In genomic region chr10:76442178-76443088, GRCm38 (mm10) we compare ENCODE assay signal across 8 mouse cellular contexts. TPM values are rescaled to one million over a fixed set of nuclear protein-coding genes. Genes with fewer than 3 reads are reported as not detected.
A peak's percentile ranks its signal among the peaks of the same experiment; 100 is the strongest.
DNase-seq lines count a peak whose midpoint lies in the region; ATAC-seq lines count a peak whose summit lies in the region.

Pcnt (minus strand) TSS chr10:76442786.

- H3K9me3 ChIP-seq in forebrain, embryonic 14.5 days (replicated peaks; ENCODE audit: control insufficient read depth, low read length): no peaks in the 10 kb centered on the region
- no peaks in the 10 kb centered on the region for H3K9me3 ChIP-seq in neural tube, embryonic 15.5 days (replicated peaks)

- peak within 1 kb of the TSS; percentile 86 for H3K4me3 ChIP-seq in forebrain, embryonic 14.5 days (ENCODE audit: low read depth, low read length)
- peak within 1 kb of the TSS; percentile 99 for H3K4me3 ChIP-seq in neural tube, embryonic 15.5 days (replicated peaks)

- intact Hi-C loops in heart, postnatal 14 days (cut with DNase I): no loop called here

- H3K27ac ChIP-seq in forebrain, embryonic 14.5 days (ENCODE audit: low read depth, low read length): peak within 1 kb of the TSS; percentile 92
- peak within 1 kb of the TSS; percentile 94 for H3K27ac ChIP-seq in neural tube, embryonic 15.5 days (replicated peaks)

- no peaks in the 10 kb centered on the region for H3K27me3 ChIP-seq in forebrain, embryonic 14.5 days (replicated peaks; ENCODE audit: control insufficient read depth, insufficient read depth, low read length)
- H3K27me3 ChIP-seq in neural tube, embryonic 15.5 days (replicated peaks): no peaks in the 10 kb centered on the region

- peak; percentile 99 for DNase-seq in ES-CJ7 (ENCODE audit: low read depth, low spot score)
- peak; percentile 97 for DNase-seq in cerebellum, adult 11 months
- DNase-seq in forebrain, embryonic 14.5 days (ENCODE audit: low spot score): peak; percentile 99
- peak; percentile 98 for DNase-seq in heart, postnatal 14 days
- DNase-seq in layer of hippocampus, adult 11-12 months (ENCODE audit: low spot score): peak; percentile 97
- peak; percentile 98 to 99 for DNase-seq in lung, adult 18-20 months
- DNase-seq in testis, postnatal 14 days (ENCODE audit: low spot score): peak; percentile 97

- H3K9ac ChIP-seq in forebrain, embryonic 14.5 days (ENCODE audit: low read length): peak within 1 kb of the TSS; percentile 77
- H3K9ac ChIP-seq in neural tube, embryonic 15.5 days (replicated peaks): peak within 1 kb of the TSS; percentile 72

- peak within 1 kb of the TSS; percentile 70 for H3K4me2 ChIP-seq in forebrain, embryonic 14.5 days (ENCODE audit: low read length)
- peak within 1 kb of the TSS; percentile 85 for H3K4me2 ChIP-seq in neural tube, embryonic 15.5 days

- WGBS in forebrain, embryonic 14.5 days: under 1% methylated on average over 78 of the region's 78 CpGs
- under 1% methylated on average over 78 of the region's 78 CpGs for WGBS in neural tube, embryonic 15.5 days

- ATAC-seq in forebrain, embryonic 14.5 days: peak; percentile 99
- peak; percentile 100 for ATAC-seq in neural tube, embryonic 15.5 days (ENCODE audit: low FRiP score)

- H3K36me3 ChIP-seq in forebrain, embryonic 14.5 days (ENCODE audit: control insufficient read depth, insufficient read depth, low read length): peaks cover 24% of the 10 kb centered on the region
- H3K36me3 ChIP-seq in neural tube, embryonic 15.5 days: peaks cover 26% of the 10 kb centered on the region

- peaks cover 14% of the 10 kb centered on the region; the same call in 1 of the 2 replicates for H3K4me1 ChIP-seq in forebrain, embryonic 14.5 days (ENCODE audit: control insufficient read depth, insufficient read depth, low read length)
- peaks cover 22% of the 10 kb centered on the region for H3K4me1 ChIP-seq in neural tube, embryonic 15.5 days

RNA-seq across cellular contexts. Expression of gene Pcnt, which starts in this region (rescaled TPM):
- 9.6 and 10.5 TPM in 2 replicates for polyA plus RNA-seq in forebrain, embryonic 14.5 days (2014; fragmentation: Nextera tagmentation; extraction: Ambion mirVana)
- total RNA-seq in heart, postnatal 14 days (2021): 10 to 100 TPM; 39.5 to 48.6 TPM
- polyA plus RNA-seq in neural tube, embryonic 15.5 days (2015; fragmentation: Nextera tagmentation; extraction: Ambion mirVana): 5.9 and 7.2 TPM in 2 replicates

Comparison
In these comparisons a context has a peak if more than half of its experiments do, and no peak if none do; other contexts are left out.
1. Peak in every context shown above with its lines: DNase-seq, ATAC-seq, H3K4me3 ChIP-seq and H3K27ac ChIP-seq.